Mouse (Mus musculus) telencephalon, adult 2 months (tissue): ENCODE results near the gene Lrguk.

Experiments used
- DNase-seq: peaks from one replicate; pipeline ENCODE4 v3.0.0-alpha.2; 2011; ENCODE audit warnings: low read depth, low spot score

Lrguk gene

DNA sequence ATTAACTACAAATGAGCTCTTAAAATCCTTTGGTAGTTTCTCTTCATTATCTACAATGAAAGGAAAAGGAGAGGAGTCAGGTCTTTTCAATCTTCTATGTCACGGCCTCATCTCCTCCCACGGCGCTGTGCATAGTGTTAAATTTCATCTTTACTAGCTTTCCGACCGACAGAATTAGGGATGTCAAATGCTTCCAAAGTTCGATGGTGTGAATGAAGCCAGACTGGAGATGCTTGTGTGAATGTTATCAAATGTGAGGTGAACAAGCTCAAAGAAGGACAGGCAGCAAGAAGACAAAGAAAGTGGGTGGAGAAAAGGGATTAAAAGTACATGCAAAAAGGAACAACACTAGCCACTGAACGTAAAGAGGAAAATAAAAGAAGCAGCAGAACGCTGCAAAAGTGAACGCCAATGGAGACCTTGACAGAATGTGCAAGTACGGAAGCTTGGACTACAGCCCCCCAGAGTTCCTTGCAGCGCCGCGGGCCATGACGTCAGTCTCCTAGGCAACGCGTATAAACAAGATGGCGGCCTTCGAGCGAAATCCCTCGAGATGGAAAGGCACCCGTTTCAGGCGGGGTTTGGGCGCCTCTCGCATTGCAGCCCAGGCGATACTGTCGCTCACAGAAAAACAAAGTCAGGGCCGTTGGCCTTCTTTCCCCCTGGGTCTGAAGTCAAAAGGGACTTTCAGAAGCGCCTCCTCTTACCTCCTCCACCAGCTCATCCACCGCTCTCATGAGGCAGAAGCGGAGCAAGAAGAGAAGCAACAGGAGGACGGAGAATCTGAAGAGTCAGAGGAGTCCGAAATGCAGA is at the start of gene Lrguk:
Lrguk (plus strand) TSS at position 516 of the 813 bp plus-strand sequence.
- DNase-seq = peak; percentile 88

DNA sequence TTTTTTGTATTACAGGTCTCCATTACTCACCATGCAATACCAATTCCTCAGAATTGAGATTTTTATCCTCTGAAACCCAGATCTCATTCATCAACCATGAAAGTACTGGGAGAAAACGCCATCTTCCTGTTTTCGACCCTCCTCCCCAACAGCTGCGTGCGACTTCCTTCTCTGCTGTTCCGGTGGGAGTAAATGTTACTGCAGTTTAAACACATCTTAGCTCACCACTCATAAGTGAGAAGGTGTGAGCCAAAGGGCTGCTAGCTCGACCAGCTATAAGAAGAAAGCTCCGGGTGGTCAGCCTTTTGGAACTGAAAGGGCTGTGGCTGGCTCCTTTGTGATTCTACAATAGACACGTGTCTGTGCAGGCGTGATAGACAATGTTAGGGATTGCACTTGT is 46.5 kb upstream of the Lrguk start:
- no peak for DNase-seq

DNA sequence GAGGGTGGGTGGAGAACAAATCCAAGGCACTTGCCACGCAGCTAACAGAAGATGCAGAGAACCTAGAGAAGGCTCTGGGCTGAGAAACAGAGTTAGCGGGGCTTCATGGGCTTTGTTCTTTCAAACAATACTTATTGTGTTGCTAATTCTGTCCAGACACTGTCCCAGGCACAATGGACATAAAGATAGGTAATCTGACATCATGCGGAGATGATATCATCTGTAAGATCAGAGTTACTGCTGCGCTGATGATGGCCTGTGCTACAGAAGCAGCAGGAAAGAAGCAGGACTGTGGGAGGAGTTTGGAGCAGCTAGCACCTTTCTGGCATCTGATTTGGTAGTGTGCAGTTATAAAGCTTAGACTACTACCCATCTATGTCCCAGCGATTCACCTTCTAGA is 42.1 kb upstream of the Lrguk start:
- DNase-seq = no peak

GRCm38 (mm10) chr6:33992213-33993034 is 36.8 kb upstream of the Lrguk start:
- DNase-seq = no peak

- no peak for DNase-seq
These were observed 35.4 kb upstream of the Lrguk start for GRCm38 (mm10) chr6:33993842-33994241.

DNA sequence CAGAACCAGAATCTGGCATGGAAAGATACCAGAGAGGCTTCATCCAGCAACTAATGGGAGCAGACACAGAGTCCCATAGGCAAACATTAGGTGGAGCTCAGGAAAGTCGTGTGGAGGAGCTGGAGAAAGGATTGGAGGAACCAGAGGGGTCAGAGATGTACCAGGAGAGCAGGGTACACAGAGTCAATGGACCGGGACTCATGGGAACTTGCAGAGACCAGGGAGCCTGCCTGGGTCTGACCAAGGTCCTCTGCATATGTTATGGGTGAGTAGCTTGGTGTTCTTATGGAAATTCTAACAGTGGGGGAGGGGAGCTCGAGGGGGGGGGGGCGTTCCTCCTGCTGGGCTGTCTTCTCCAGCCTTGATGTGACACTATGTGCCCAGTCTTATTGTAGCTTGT is 30.7 kb upstream of the Lrguk start:
- DNase-seq = no peak

DNA sequence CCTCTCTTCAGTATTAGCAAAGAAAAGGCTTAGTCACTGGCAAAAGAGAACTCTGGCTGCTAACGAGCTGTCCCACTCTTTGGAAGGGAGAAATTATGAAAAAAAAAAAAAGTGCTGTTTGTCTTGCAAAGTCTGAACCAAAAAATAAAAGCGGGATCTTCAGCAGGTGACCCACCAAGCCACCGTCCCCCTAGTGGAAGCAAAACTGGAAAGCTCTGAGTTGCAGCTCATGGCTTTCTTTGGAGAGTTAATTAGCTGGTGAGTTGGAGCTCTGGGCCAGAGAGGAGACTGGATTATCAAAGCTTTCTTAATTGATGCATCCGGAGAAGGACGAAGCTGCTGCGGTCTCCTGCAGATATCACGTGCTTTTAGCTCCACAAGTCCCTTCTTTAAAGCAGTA is 29.7 kb upstream of the Lrguk start:
- DNase-seq = no peak

GRCm38 (mm10) chr6:34000644-34001043 is 28.6 kb upstream of the Lrguk start:
- no peak for DNase-seq

DNA sequence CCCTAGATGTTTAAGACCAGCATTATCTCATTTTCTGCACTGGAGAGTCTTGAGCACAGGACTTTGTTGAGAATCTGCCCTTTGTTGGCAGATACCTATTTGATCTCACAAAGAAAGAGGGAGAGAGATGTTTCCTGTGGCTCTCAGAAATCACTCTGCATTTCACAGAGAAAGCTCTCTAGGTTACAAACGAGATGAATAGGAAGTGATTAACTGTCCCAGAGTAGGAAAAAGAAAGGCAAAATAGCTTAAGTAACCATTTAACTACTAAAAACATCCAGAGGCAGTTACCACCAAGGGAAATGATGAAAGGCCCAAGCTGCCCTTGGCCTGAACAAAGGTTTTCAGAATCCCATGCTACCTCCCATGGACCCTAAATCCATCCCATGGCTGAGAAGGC is 26.2 kb upstream of the Lrguk start:
- no peak for DNase-seq

- DNase-seq = no peak
These were observed 15.8 kb upstream of the Lrguk start for GRCm38 (mm10) chr6:34013469-34013868.

- DNase-seq = no peak
These were observed 439 bp downstream of the Lrguk start for GRCm38 (mm10) chr6:34029746-34030027.

DNA sequence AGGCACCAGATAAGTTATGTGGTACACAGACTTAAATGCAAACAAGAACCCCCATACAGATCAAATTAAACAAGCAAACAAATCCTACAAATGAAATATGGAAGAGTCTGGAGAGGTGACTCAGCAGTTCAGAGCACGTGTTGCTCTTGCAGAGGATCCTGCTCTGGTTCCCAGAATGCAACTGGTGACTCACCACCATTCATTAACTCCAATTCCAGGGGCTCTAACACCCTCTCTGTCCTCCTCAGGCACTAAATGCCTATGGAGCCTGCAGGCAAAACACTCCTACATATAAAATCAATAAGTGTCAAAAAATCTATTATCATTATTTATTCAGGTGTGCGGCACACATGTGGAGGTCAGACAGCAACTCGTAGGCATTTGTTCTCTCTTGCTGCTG is 4.8 kb downstream of the Lrguk start:
- DNase-seq = no peak

DNA sequence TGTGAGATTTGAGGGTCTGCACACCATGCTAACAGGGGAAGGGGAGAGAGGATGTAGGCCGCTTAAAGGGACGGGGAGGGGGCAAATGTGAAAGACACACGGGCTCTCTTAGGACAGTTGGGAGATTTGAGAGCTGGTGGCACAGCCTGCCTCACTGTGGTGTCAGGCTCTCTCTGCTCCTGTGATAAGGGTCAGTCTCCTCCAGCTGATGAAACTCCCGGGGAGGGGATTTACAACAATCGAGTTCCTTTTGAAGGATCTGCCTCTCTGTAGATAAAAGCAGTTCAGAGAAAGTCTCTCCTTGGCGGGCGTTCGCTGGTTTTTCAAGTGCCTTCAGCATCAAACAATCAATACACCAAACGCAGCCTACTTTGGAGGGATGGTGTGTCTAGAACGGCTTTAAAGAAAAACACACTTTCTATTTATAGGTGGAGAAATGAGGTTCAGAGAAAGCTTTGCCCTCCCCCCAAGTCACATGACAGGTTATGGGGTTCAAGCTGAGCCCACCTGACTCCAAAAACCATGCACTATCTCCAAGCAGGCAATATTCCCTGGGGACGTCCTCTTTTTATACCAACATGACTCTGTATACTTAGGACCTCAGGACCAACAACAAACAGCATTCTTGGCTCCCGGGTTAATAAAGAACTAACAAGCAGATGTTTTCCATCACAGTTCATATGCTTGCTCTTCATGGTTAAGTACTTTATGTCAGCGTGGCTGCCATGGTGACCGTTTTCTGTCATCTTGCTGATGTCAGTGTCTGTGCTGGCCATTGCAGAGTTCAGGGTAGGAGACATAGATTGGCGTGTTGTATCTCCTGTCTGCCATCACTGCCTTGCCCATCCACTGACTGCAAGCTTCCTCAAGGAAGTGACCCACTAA is 5.6 kb downstream of the Lrguk start:
- no peak for DNase-seq

DNA sequence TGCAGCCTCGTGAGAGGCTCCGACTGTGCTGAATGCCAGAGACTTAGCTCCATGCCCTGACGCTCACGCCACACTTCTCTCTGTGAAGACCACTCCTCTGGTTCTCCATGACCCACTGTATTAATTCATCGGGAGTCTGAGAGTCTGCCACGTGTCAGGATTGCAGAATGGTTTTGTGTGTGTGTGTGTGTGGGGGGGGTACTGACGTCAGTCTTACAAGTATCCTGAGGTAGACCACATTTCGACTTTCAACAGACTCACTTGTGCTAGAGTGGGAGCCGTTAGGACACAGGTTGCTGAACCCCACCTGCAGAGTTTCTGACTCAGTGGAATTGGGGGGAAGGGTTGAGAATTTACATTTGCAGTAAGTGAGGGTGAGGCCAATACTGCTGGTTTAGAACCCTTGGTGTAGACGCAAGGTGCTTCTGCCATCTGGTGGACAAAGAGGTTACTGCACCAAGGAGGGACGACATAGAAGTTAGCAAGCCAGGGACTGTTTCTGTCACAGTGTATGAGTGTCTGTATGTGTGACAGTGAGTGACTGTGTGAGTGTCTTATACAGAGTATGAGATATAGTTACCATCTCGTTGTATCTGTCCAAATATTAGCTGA is 11.5 kb downstream of the Lrguk start:
- peak; percentile 46 for DNase-seq

DNA sequence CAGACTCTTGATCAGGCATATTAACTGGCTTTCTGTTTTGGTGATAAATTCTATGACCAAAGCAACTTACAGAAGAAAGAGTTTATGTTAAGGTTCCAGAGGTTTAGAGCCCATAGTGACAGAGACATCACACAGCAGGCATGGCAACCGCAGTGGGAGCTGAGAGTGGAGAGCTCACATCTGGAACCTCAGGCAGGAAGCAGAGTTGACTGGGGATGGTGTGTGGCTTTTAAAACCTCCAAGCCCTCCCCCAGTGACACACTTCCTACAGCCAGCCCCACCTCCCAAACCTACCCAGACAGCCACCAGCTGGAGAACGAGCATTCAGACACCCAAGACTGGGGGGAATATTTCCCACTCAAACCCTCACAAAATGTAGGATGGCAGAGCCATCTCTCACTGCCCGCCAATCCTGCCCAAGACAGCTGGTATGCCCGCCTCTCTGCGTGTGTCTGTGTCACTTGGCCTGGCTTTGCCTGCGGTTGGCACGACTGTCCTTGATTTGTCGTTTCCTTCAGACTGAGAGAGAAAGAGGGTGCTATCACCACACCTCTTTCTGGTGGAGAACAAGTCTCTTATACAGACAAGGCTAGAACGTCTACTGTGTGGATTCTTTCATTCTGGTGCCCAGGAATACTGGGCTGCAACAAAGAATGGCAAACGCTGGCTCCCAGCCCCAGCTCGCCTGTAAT is 12.5 kb downstream of the Lrguk start:
- DNase-seq = no peak

DNA sequence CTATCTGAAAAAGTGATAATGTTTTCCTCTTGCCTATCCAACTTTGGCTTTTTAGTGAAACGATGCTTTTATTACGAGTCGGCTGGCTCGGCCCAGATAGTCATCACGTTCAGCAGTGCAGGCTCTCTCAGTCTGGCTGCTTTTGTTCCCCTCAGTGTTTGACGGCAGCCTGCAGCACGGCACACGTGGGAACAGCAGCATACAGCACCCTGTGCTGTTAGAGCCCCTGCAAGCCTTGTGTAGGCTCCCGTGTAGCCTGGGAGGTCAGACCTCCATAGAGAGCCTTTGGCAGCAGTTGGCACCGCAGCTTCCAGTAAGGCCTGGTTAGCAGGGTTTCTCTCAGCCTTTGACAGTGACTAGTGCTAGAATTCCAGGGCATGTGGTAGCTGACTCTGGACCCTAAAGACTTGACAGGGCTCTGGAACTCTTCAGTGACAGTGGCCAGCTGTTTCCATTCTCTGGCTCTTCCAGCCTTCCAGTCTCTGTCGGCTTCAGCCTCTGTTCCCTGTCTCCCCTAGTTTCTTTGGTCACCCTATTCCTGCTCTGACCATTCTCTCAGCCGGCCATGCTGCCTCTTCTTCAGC is 15.1 kb downstream of the Lrguk start:
- no peak for DNase-seq

- DNase-seq = no peak
These were observed 15.7 kb downstream of the Lrguk start for GRCm38 (mm10) chr6:34044846-34045540.

DNA sequence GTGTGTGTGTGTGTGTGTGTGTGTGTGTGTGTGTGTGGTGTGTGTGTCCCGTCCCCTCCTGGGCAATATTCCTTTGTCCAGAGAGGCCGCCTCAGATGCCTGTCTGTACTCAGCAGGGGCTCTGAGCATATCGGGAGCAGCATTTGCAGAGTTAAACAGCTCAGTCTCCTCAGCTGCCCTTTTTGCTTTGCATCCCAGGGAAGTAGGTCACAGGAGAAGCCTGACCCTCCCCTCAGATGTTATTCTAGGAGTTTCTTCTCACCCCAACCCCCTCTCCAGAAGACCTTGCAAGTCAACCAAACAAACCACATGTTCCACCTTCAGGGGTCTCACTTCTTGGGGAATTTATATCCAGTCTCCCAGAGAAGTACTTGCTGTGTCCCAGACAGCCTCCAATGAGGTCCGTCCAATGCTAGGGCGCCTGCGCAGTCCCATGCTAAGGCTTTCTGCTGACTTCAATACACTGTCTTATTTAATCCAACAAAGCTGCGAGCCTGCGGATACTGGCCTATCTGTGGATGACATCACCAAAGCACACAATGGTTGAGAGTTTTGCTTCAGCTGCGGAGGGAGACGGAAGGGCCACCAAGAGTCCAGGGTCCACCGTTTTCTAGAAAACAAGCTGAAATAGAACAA is 17.4 kb downstream of the Lrguk start:
- no peak for DNase-seq

- DNase-seq = no peak
These were observed 20.2 kb downstream of the Lrguk start for GRCm38 (mm10) chr6:34049433-34049832.

DNA sequence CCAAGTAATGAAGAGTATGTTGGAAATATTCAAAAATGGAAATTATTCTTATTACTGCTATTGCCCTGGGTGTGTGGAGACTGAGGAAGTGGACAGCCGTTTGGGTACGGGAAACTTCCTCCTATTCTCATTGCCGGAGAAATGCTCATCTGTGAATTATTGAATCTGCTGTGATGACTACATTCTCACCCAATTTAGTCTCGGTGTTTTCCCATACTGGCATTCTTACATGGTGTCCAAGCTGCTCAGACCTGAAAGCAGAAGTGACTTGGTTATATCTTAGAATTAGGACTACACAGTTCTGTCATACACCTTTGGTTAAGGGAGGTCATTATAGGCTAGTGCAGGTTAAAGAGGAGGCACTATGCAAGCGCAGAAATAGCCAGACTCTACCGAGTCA is 30.5 kb downstream of the Lrguk start:
- DNase-seq = no peak
